Mouse (Mus musculus) MEL (cell line): ENCODE results near the gene Igf2r. TPM values are rescaled to one million over a fixed set of nuclear protein-coding genes. Genes with fewer than 3 reads are reported as not detected.
A peak's percentile ranks its signal among the peaks of the same experiment; 100 is the strongest.

Experiments
- DNase-seq: peaks from one replicate; pipeline ENCODE4 v3.0.0; 2011; ENCODE audit warnings: low read depth, low spot score
- H3K27ac ChIP-seq: 2 replicates; pipeline ENCODE4 v1.5.1; 2012; ENCODE audit warnings: low read depth, mild to moderate bottlenecking, control low read depth, low read length, moderate library complexity; ENCODE audit not compliant: control insufficient read depth
- H3K27me3 ChIP-seq, 2 experiments: fragments of 150-350 bp in 1 of 2; sonication (generic) in 1 of 2; 2 replicates each; pipeline ENCODE4 v1.6.1; 2012; ENCODE audit warnings: low read length in 2 of 2, mild to moderate bottlenecking in 2 of 2, improper control_type of control experiment in 1 of 2, moderate library complexity in 1 of 2; ENCODE audit not compliant: insufficient read depth in 2 of 2, control insufficient read depth in 1 of 2
- H3K36me3 ChIP-seq, 2 experiments: 2 replicates each; pipeline ENCODE4 v1.6.1; 2012 to 2014; ENCODE audit warnings: low read length in 2 of 2, improper control_type of control experiment in 1 of 2, inconsistent platforms in 1 of 2, mild to moderate bottlenecking in 1 of 2; ENCODE audit not compliant: insufficient read depth in 2 of 2, control insufficient read depth in 1 of 2
- H3K4me1 ChIP-seq, 2 experiments: fragments of 150-350 bp in 1 of 2; sonication (generic) in 1 of 2; 2 replicates each; pipeline ENCODE4 v1.6.1; 2012; ENCODE audit warnings: low read length in 2 of 2, improper control_type of control experiment in 1 of 2, mild to moderate bottlenecking in 1 of 2; ENCODE audit not compliant: insufficient read depth in 2 of 2, control insufficient read depth in 1 of 2
- H3K4me3 ChIP-seq, 2 experiments: fragments of 150-350 bp in 1 of 2; sonication (generic) in 1 of 2; 2 replicates each; pipeline ENCODE4 v1.5.1; 2012; ENCODE audit warnings: low read depth in 2 of 2, low read length in 2 of 2, mild to moderate bottlenecking in 2 of 2, moderate library complexity in 2 of 2, control low read depth in 1 of 2, improper control_type of control experiment in 1 of 2; ENCODE audit not compliant: control insufficient read depth in 1 of 2, insufficient read depth in 1 of 2
- H3K79me2 ChIP-seq: 2 replicates; pipeline ENCODE4 v1.6.1; 2012; ENCODE audit warnings: mild to moderate bottlenecking, low read length, moderate library complexity; ENCODE audit not compliant: control insufficient read depth, poor library complexity, insufficient read depth
- H3K9ac ChIP-seq: 2 replicates; pipeline ENCODE4 v1.6.1; 2012; ENCODE audit warnings: low read depth, mild to moderate bottlenecking, control low read depth, low read length, moderate library complexity; ENCODE audit not compliant: control insufficient read depth, poor library complexity, severe bottlenecking
- H3K9me3 ChIP-seq: fragments of 150-350 bp; sonication (generic); replicated peaks from 2 replicates; pipeline ENCODE4 v1.6.1; 2012; ENCODE audit warnings: mild to moderate bottlenecking, low read length, improper control_type of control experiment, moderate library complexity; ENCODE audit not compliant: insufficient read depth
- CHD1 ChIP-seq: IDR thresholded peaks from 2 replicates; pipeline ENCODE4 v1.6.1; 2012; ENCODE audit warnings: low read depth, mild to moderate bottlenecking, inconsistent platforms, low read length, improper control_type of control experiment
- CHD2 ChIP-seq: IDR thresholded peaks from 2 replicates; pipeline ENCODE4 v1.6.1; 2011; ENCODE audit warnings: low read length, improper control_type of control experiment
- E2F4 ChIP-seq: IDR thresholded peaks from 2 replicates; pipeline ENCODE4 v1.6.1; 2011; ENCODE audit warnings: low read depth, low read length, improper control_type of control experiment, borderline replicate concordance
- ETS1 ChIP-seq: IDR thresholded peaks from 2 replicates; pipeline ENCODE4 v1.6.1; 2012; ENCODE audit warnings: low read depth, mild to moderate bottlenecking, inconsistent platforms, low read length, improper control_type of control experiment, moderate library complexity
- GABPA ChIP-seq: IDR thresholded peaks from 2 replicates; pipeline ENCODE4 v1.6.1; 2012; ENCODE audit warnings: low read depth, mild to moderate bottlenecking, inconsistent platforms, low read length, improper control_type of control experiment, moderate library complexity
- GATA1 ChIP-seq: IDR thresholded peaks from 2 replicates; pipeline ENCODE4 v1.6.1; 2011; ENCODE audit warnings: low read depth, low read length, improper control_type of control experiment
- HCFC1 ChIP-seq: IDR thresholded peaks from 2 replicates; pipeline ENCODE4 v1.6.1; 2012; ENCODE audit warnings: low read depth, mild to moderate bottlenecking, inconsistent platforms, low read length, improper control_type of control experiment, moderate library complexity
- MAZ ChIP-seq: IDR thresholded peaks from 2 replicates; pipeline ENCODE4 v1.6.1; 2012; ENCODE audit warnings: low read depth, mild to moderate bottlenecking, inconsistent platforms, low read length, improper control_type of control experiment
- MEF2A ChIP-seq: IDR thresholded peaks from 2 replicates; pipeline ENCODE4 v1.6.1; 2014; ENCODE audit warnings: low read depth, mild to moderate bottlenecking, inconsistent platforms, low read length, improper control_type of control experiment; ENCODE audit not compliant: poor library complexity, insufficient replicate concordance, severe bottlenecking; ENCODE audit errors: extremely low read depth
- MXI1 ChIP-seq: IDR thresholded peaks from 2 replicates; pipeline ENCODE4 v1.6.1; 2011; ENCODE audit warnings: mild to moderate bottlenecking, low read depth, low read length, improper control_type of control experiment
- MYB ChIP-seq: IDR thresholded peaks from 2 replicates; pipeline ENCODE4 v1.6.1; 2011; ENCODE audit warnings: mild to moderate bottlenecking, low read depth, low read length, improper control_type of control experiment
- MYC ChIP-seq: IDR thresholded peaks from 2 replicates; pipeline ENCODE4 v1.6.1; 2011; ENCODE audit warnings: low read depth, mild to moderate bottlenecking, low read length, improper control_type of control experiment, moderate library complexity
- NELFE ChIP-seq: IDR thresholded peaks from 2 replicates; pipeline ENCODE4 v1.6.1; 2011; ENCODE audit warnings: low read depth, low read length, improper control_type of control experiment
- POLR2A ChIP-seq, 2 experiments: IDR thresholded peaks; 2 replicates each; pipeline ENCODE4 v1.6.1; 2011 to 2012; ENCODE audit warnings: low read length in 2 of 2, mild to moderate bottlenecking in 2 of 2, control low read depth in 1 of 2, improper control_type of control experiment in 1 of 2, low read depth in 1 of 2, moderate library complexity in 1 of 2; ENCODE audit not compliant: control insufficient read depth in 1 of 2, insufficient read depth in 1 of 2, poor library complexity in 1 of 2
- POLR2AphosphoS2 ChIP-seq: IDR thresholded peaks from 2 replicates; pipeline ENCODE4 v1.6.1; 2011; ENCODE audit warnings: low read length, improper control_type of control experiment
- POLR2AphosphoS5 ChIP-seq: IDR thresholded peaks from 2 replicates; pipeline ENCODE4 v1.6.1; 2012; ENCODE audit warnings: low read depth, borderline replicate concordance, mild to moderate bottlenecking, inconsistent platforms, low read length, moderate library complexity, mixed read lengths
- RAD21 ChIP-seq: IDR thresholded peaks from 2 replicates; pipeline ENCODE4 v1.6.1; 2011; ENCODE audit warnings: mild to moderate bottlenecking, low read depth, low read length, improper control_type of control experiment
- RCOR1 ChIP-seq: IDR thresholded peaks from 2 replicates; pipeline ENCODE4 v1.6.1; 2012; ENCODE audit warnings: low read depth, mild to moderate bottlenecking, inconsistent platforms, low read length, improper control_type of control experiment
- SIN3A ChIP-seq: IDR thresholded peaks from 2 replicates; pipeline ENCODE4 v1.6.1; 2012; ENCODE audit warnings: low read length, improper control_type of control experiment, inconsistent platforms
- TAL1 ChIP-seq: IDR thresholded peaks from 2 replicates; pipeline ENCODE4 v1.6.1; 2012; ENCODE audit warnings: mild to moderate bottlenecking, inconsistent platforms, low read length, moderate library complexity, mixed read lengths
- TBP ChIP-seq: IDR thresholded peaks from 2 replicates; pipeline ENCODE4 v1.8.0; 2011; ENCODE audit warnings: low read depth, low read length, improper control_type of control experiment
- USF1 ChIP-seq: IDR thresholded peaks from 2 replicates; pipeline ENCODE4 v1.6.1; 2014; ENCODE audit warnings: low read depth, mild to moderate bottlenecking, inconsistent platforms, low read length, improper control_type of control experiment, moderate library complexity
- ZKSCAN1 ChIP-seq: IDR thresholded peaks from 2 replicates; pipeline ENCODE4 v1.6.1; 2012; ENCODE audit warnings: low read depth, mild to moderate bottlenecking, inconsistent platforms, low read length, improper control_type of control experiment, moderate library complexity
- polyA plus RNA-seq, 2 experiments: library from polyadenylated mRNA; stranded (reverse) in 1 of 2; unstranded in 1 of 2; fragments of >175 nt in 1 of 2; fragments of >200 nt in 1 of 2; gene quantifications; 2 replicates each; pipeline versions ENCODE4 v1.2.1 to v1.2.4; 2012; ENCODE audit warnings: low replicate concordance in 2 of 2, low read depth in 1 of 2; ENCODE audit not compliant: insufficient read length in 2 of 2, insufficient read depth in 1 of 2, missing spikeins in 1 of 2
- total RNA-seq: library from RNA; depleted of rRNA; stranded (reverse); fragments of 300-350 nt; gene quantifications from 2 replicates; pipeline ENCODE4 v1.2.3, GENCODE M21; 2012

The Igf2r gene
- total and polyA plus RNA-seq, 3 experiments: 18.0 to 21.7 (median 18.3) TPM

- H3K9me3 ChIP-seq: no peaks in the 10 kb centered on the region
Measured at GRCm38 (mm10) chr17:12671029-12671605, 98.3 kb downstream of the Igf2r start.

GRCm38 (mm10) chr17:12669363-12669679, 100.1 kb downstream of the Igf2r start:
- H3K4me3 ChIP-seq: no peak overlapping the region
- no peaks in the 10 kb centered on the region for H3K79me2 ChIP-seq
- no peaks in the 10 kb centered on the region for H3K9me3 ChIP-seq
- H3K36me3 ChIP-seq: peaks cover 0 to 5% of the 10 kb centered on the region in 2 experiments; a peak in 1 of 4 replicates
- DNase-seq: peak; percentile 18
- no peak for TF ChIP-seq GATA1
- TF ChIP-seq POLR2A (IDR thresholded peaks at IDR 0.05; ENCODE audit: control insufficient read depth in 1 of 2, insufficient read depth in 1 of 2, low read depth in 1 of 2, low read length in 2 of 2, poor library complexity in 1 of 2): no peak
- TF ChIP-seq MXI1: no peak
- no peak for TF ChIP-seq RAD21
- no peak for TF ChIP-seq USF1
- TF ChIP-seq POLR2AphosphoS5: no peak
- peaks cover 0 to 7% of the 10 kb centered on the region in 2 experiments; a peak in 2 of 4 replicates for H3K4me1 ChIP-seq
- no peaks in the 10 kb centered on the region for H3K27me3 ChIP-seq
- no peak overlapping the region for H3K9ac ChIP-seq
- no peak overlapping the region for H3K27ac ChIP-seq

More at GRCm38 (mm10) chr17:12671029-12671605, 98.3 kb downstream of the Igf2r start:
- Histone ChIP-seq H3K79me2 (no peaks in the 10 kb centered on the region), H3K27ac (no peak overlapping the region), H3K9ac (no peak overlapping the region), H3K36me3 (peaks cover 0 to 5% of the 10 kb centered on the region in 2 experiments; a peak in 1 of 4 replicates), H3K4me1 (peaks cover 0 to 7% of the 10 kb centered on the region in 2 experiments; a peak in 2 of 4 replicates), H3K4me3 (no peak overlapping the region), H3K27me3 (no peaks in the 10 kb centered on the region)
- DNase-seq: no peak
- TF ChIP-seq NELFE (no peak), RCOR1 (no peak), MYC (no peak), USF1 (no peak), ZKSCAN1 (no peak), ETS1 (no peak), CHD2 (no peak), HCFC1 (no peak)

- Histone ChIP-seq H3K9ac (no peak overlapping the region), H3K79me2 (no peaks in the 10 kb centered on the region), H3K4me3 (no peak overlapping the region), H3K27ac (no peak overlapping the region), H3K9me3 (no peaks in the 10 kb centered on the region), H3K4me1 (peaks cover 0 to 7% of the 10 kb centered on the region in 2 experiments; a peak in 2 of 4 replicates), H3K36me3 (peaks cover 0 to 5% of the 10 kb centered on the region in 2 experiments; a peak in 1 of 4 replicates), H3K27me3 (no peaks in the 10 kb centered on the region)
- DNase-seq: peak; percentile 70
- no peak for TF ChIP-seq SIN3A
- TF ChIP-seq MEF2A: no peak
- TF ChIP-seq TAL1: peak; percentile 71
- TF ChIP-seq USF1: no peak
- no peak for TF ChIP-seq TBP
- no peak for TF ChIP-seq POLR2AphosphoS2
- no peak for TF ChIP-seq MYC
- TF ChIP-seq GABPA: no peak
- TF ChIP-seq CHD2: no peak
- no peak for TF ChIP-seq CHD1
- TF ChIP-seq MYB: no peak
- TF ChIP-seq MAZ: peak; percentile 93
- no peak for TF ChIP-seq E2F4
- no peak for TF ChIP-seq ZKSCAN1
- no peak for TF ChIP-seq POLR2A (IDR thresholded peaks at IDR 0.05; ENCODE audit: control insufficient read depth in 1 of 2, insufficient read depth in 1 of 2, low read depth in 1 of 2, low read length in 2 of 2, poor library complexity in 1 of 2)
- peak; percentile 42 for TF ChIP-seq GATA1
- TF ChIP-seq RCOR1: 0 out of 2 replicates have a peak, but pooled peaks have one; percentile 26
Measured at GRCm38 (mm10) chr17:12668478-12669362, 100.7 kb downstream of the Igf2r start.
